Mouse (Mus musculus): ENCODE data around the gene Olfr769. TPM values are rescaled to one million over a fixed set of nuclear protein-coding genes. Genes with fewer than 3 reads are reported as not detected.
"Not testable (repeated sequence)": the region's sequence is repeated elsewhere in the genome, so short reads cannot be mapped to it uniquely, and the experiment has no call there.

Gene Olfr769
- 0.13 TPM in 1 of 2 replicates, not detected in the other for polyA plus RNA-seq (2015; fragmentation: Nextera tagmentation; extraction: Ambion mirVana)

GRCm38 (mm10) chr10:129117761-129118160, at the start of gene Olfr769:
Gene Olfr769, minus strand, starts transcription at chr10:129117861.
- no peak within 1 kb of the TSS for H3K9ac ChIP-seq
- H3K27me3 ChIP-seq (replicated peaks) = no peaks in the 10 kb centered on the region
- H3K4me1 ChIP-seq = no peaks in the 10 kb centered on the region
- WGBS = 76% methylated on average over 2 of the region's 2 CpGs
- H3K4me3 ChIP-seq = no peak within 1 kb of the TSS
- no peaks in the 10 kb centered on the region for H3K36me3 ChIP-seq
- H3K4me2 ChIP-seq = no peak within 1 kb of the TSS
- no peak within 1 kb of the TSS for H3K27ac ChIP-seq (replicated peaks)
- peaks cover 3% of the 10 kb centered on the region; the same call in 1 of the 2 replicates for H3K9me3 ChIP-seq
- no peak for ATAC-seq (ENCODE audit: extremely low read depth, insufficient number of reproducible peaks, low FRiP score, low TSS enrichment)

- H3K9ac ChIP-seq = no peak within 1 kb of the TSS
- H3K4me3 ChIP-seq = no peak within 1 kb of the TSS
- 75% methylated on average over 1 of the region's 1 CpGs for WGBS
- no peaks in the 10 kb centered on the region for H3K36me3 ChIP-seq
- H3K27ac ChIP-seq (replicated peaks) = no peak within 1 kb of the TSS
- no peaks in the 10 kb centered on the region for H3K9me3 ChIP-seq
- ATAC-seq (ENCODE audit: extremely low read depth, insufficient number of reproducible peaks, low FRiP score, low TSS enrichment) = no peak
- no peaks in the 10 kb centered on the region for H3K4me1 ChIP-seq
- no peaks in the 10 kb centered on the region for H3K27me3 ChIP-seq (replicated peaks)
- H3K4me2 ChIP-seq = no peak within 1 kb of the TSS
Measured at GRCm38 (mm10) chr10:129164651-129165050, 47.0 kb upstream of the Olfr769 start, which contains the start of gene Olfr771. Gene Olfr771, minus strand, starts transcription at chr10:129164751.

- H3K4me2 ChIP-seq = no peak within 1 kb of the TSS
- H3K27ac ChIP-seq (replicated peaks) = no peak within 1 kb of the TSS
- 84% methylated on average over 2 of the region's 2 CpGs for WGBS
- no peak within 1 kb of the TSS for H3K9ac ChIP-seq
- no peak within 1 kb of the TSS for H3K4me3 ChIP-seq
- H3K36me3 ChIP-seq = no peaks in the 10 kb centered on the region
- H3K4me1 ChIP-seq = no peaks in the 10 kb centered on the region
- no peaks in the 10 kb centered on the region for H3K9me3 ChIP-seq
- H3K27me3 ChIP-seq (replicated peaks) = no peaks in the 10 kb centered on the region
- ATAC-seq (ENCODE audit: extremely low read depth, insufficient number of reproducible peaks, low FRiP score, low TSS enrichment) = no peak
Measured at GRCm38 (mm10) chr10:129138898-129139297, 21.2 kb upstream of the Olfr769 start, which contains the start of gene Olfr770. Gene Olfr770, minus strand, starts transcription at chr10:129138998.

GRCm38 (mm10) chr10:129115146-129115545, 2.5 kb downstream of the Olfr769 start:
- H3K27ac ChIP-seq (replicated peaks) = no peak overlapping the region
- H3K4me3 ChIP-seq = no peak overlapping the region
- peaks cover 13% of the 10 kb centered on the region for H3K9me3 ChIP-seq
- H3K36me3 ChIP-seq = no peaks in the 10 kb centered on the region
- H3K4me1 ChIP-seq = no peaks in the 10 kb centered on the region
- WGBS = 93% methylated on average over 3 of the region's 3 CpGs
- H3K4me2 ChIP-seq = no peak overlapping the region
- H3K9ac ChIP-seq = no peak overlapping the region
- no peaks in the 10 kb centered on the region for H3K27me3 ChIP-seq (replicated peaks)
- ATAC-seq (ENCODE audit: extremely low read depth, insufficient number of reproducible peaks, low FRiP score, low TSS enrichment) = no peak

GRCm38 (mm10) chr10:129101231-129101630, 16.4 kb downstream of the Olfr769 start:
- Histone ChIP-seq H3K27me3 (replicated peaks) (no peaks in the 10 kb centered on the region), H3K36me3 (no peaks in the 10 kb centered on the region), H3K9ac (no peak overlapping the region), H3K4me1 (no peaks in the 10 kb centered on the region), H3K9me3 (peaks cover 6% of the 10 kb centered on the region; the same call in 1 of the 2 replicates), H3K27ac (replicated peaks) (no peak overlapping the region), H3K4me2 (no peak overlapping the region), H3K4me3 (no peak overlapping the region)
- 31% methylated on average over 3 of the region's 3 CpGs for WGBS
- no peak for ATAC-seq (ENCODE audit: extremely low read depth, insufficient number of reproducible peaks, low FRiP score, low TSS enrichment)

- no peak within 1 kb of the TSS for H3K4me3 ChIP-seq
- WGBS = 65% methylated on average over 1 of the region's 1 CpGs
Measured at GRCm38 (mm10) chr10:129099275-129099674, 18.4 kb downstream of the Olfr769 start, which contains the start of gene Olfr768. Gene Olfr768, minus strand, starts transcription at chr10:129099375.

GRCm38 (mm10) chr10:129082810-129083209, 34.9 kb downstream of the Olfr769 start, which contains the start of gene Olfr767:
Gene Olfr767, minus strand, starts transcription at chr10:129082910.
- ATAC-seq (ENCODE audit: extremely low read depth, insufficient number of reproducible peaks, low FRiP score, low TSS enrichment); H3K9me3 ChIP-seq; H3K4me2 ChIP-seq; H3K4me1 ChIP-seq; H3K27ac ChIP-seq (replicated peaks); H3K36me3 ChIP-seq; H3K4me3 ChIP-seq; H3K27me3 ChIP-seq (replicated peaks); H3K9ac ChIP-seq: not testable (repeated sequence)

More at GRCm38 (mm10) chr10:129099275-129099674, 18.4 kb downstream of the Olfr769 start, which contains the start of gene Olfr768:
- Histone ChIP-seq H3K9ac (no peak within 1 kb of the TSS), H3K4me1 (no peaks in the 10 kb centered on the region), H3K4me2 (no peak within 1 kb of the TSS), H3K27ac (replicated peaks) (no peak within 1 kb of the TSS), H3K36me3 (no peaks in the 10 kb centered on the region), H3K9me3 (no peaks in the 10 kb centered on the region), H3K27me3 (replicated peaks) (no peaks in the 10 kb centered on the region)
- no peak for ATAC-seq (ENCODE audit: extremely low read depth, insufficient number of reproducible peaks, low FRiP score, low TSS enrichment)

- no peaks in the 10 kb centered on the region for H3K9me3 ChIP-seq
- H3K4me1 ChIP-seq = no peaks in the 10 kb centered on the region
- no peaks in the 10 kb centered on the region for H3K27me3 ChIP-seq (replicated peaks)
- ATAC-seq (ENCODE audit: extremely low read depth, insufficient number of reproducible peaks, low FRiP score, low TSS enrichment) = no peak
- WGBS = 66% methylated on average over 2 of the region's 2 CpGs
- H3K27ac ChIP-seq (replicated peaks) = no peak within 1 kb of the TSS
- no peak within 1 kb of the TSS for H3K4me3 ChIP-seq
- no peaks in the 10 kb centered on the region for H3K36me3 ChIP-seq
- no peak within 1 kb of the TSS for H3K9ac ChIP-seq
- no peak within 1 kb of the TSS for H3K4me2 ChIP-seq
Measured at GRCm38 (mm10) chr10:129068877-129069276, 48.8 kb downstream of the Olfr769 start, which contains the start of gene Olfr766-ps1. Gene Olfr766-ps1, minus strand, starts transcription at chr10:129068977.

Other genes starting within 250 kb of the Olfr769 start
- gene Gdf11, start 226.1 kb downstream of the Olfr769 start, polyA plus RNA-seq (2015; fragmentation: Nextera tagmentation; extraction: Ambion mirVana) = 2.8 and 3.6 TPM in 2 replicates
- gene Cd63, start 216.9 kb downstream of the Olfr769 start, polyA plus RNA-seq (2015; fragmentation: Nextera tagmentation; extraction: Ambion mirVana) = 370 and 426 TPM in 2 replicates
- gene Rdh5, start 195.0 kb downstream of the Olfr769 start, polyA plus RNA-seq (2015; fragmentation: Nextera tagmentation; extraction: Ambion mirVana) = 8.9 and 10.3 TPM in 2 replicates
- 199 and 223 TPM in 2 replicates for gene Bloc1s1, start 193.8 kb downstream of the Olfr769 start, polyA plus RNA-seq (2015; fragmentation: Nextera tagmentation; extraction: Ambion mirVana)
- 2.4 and 2.9 TPM in 2 replicates for gene Itga7, start 184.0 kb downstream of the Olfr769 start, polyA plus RNA-seq (2015; fragmentation: Nextera tagmentation; extraction: Ambion mirVana)
- gene Mettl7b, start 156.9 kb downstream of the Olfr769 start, polyA plus RNA-seq (2015; fragmentation: Nextera tagmentation; extraction: Ambion mirVana) = 0.15 TPM in 1 of 2 replicates, not detected in the other
- not detected in 2 replicates for gene Olfr9, start 128.4 kb downstream of the Olfr769 start, polyA plus RNA-seq (2015; fragmentation: Nextera tagmentation; extraction: Ambion mirVana)
- not detected in 2 replicates for gene Olfr763, start 107.1 kb downstream of the Olfr769 start, polyA plus RNA-seq (2015; fragmentation: Nextera tagmentation; extraction: Ambion mirVana)
- not detected in 2 replicates for gene Olfr764-ps1, start 78.0 kb downstream of the Olfr769 start, polyA plus RNA-seq (2015; fragmentation: Nextera tagmentation; extraction: Ambion mirVana)
- gene Olfr765, start 67.9 kb downstream of the Olfr769 start, polyA plus RNA-seq (2015; fragmentation: Nextera tagmentation; extraction: Ambion mirVana) = not detected in 2 replicates
- not detected in 2 replicates for gene Olfr766-ps1, start 48.9 kb downstream of the Olfr769 start, polyA plus RNA-seq (2015; fragmentation: Nextera tagmentation; extraction: Ambion mirVana)
- not detected in 2 replicates for gene Olfr767, start 35.0 kb downstream of the Olfr769 start, polyA plus RNA-seq (2015; fragmentation: Nextera tagmentation; extraction: Ambion mirVana)
- not detected in 2 replicates for gene Olfr768, start 18.5 kb downstream of the Olfr769 start, polyA plus RNA-seq (2015; fragmentation: Nextera tagmentation; extraction: Ambion mirVana)
- gene Olfr770, start 21.1 kb upstream of the Olfr769 start, polyA plus RNA-seq (2015; fragmentation: Nextera tagmentation; extraction: Ambion mirVana) = not detected in 2 replicates
- not detected in 2 replicates for gene Olfr771, start 46.9 kb upstream of the Olfr769 start, polyA plus RNA-seq (2015; fragmentation: Nextera tagmentation; extraction: Ambion mirVana)
- gene Olfr772, start 60.1 kb upstream of the Olfr769 start, polyA plus RNA-seq (2015; fragmentation: Nextera tagmentation; extraction: Ambion mirVana) = not detected in 2 replicates
- gene Olfr773, start 69.6 kb upstream of the Olfr769 start, polyA plus RNA-seq (2015; fragmentation: Nextera tagmentation; extraction: Ambion mirVana) = not detected in 2 replicates
- gene Olfr774, start 118.3 kb upstream of the Olfr769 start, polyA plus RNA-seq (2015; fragmentation: Nextera tagmentation; extraction: Ambion mirVana) = not detected in 2 replicates
- not detected in 2 replicates for gene Olfr775, start 130.6 kb upstream of the Olfr769 start, polyA plus RNA-seq (2015; fragmentation: Nextera tagmentation; extraction: Ambion mirVana)
- not detected in 2 replicates for gene Olfr776, start 141.3 kb upstream of the Olfr769 start, polyA plus RNA-seq (2015; fragmentation: Nextera tagmentation; extraction: Ambion mirVana)
- not detected in 2 replicates for gene Olfr777, start 153.6 kb upstream of the Olfr769 start, polyA plus RNA-seq (2015; fragmentation: Nextera tagmentation; extraction: Ambion mirVana)
- not detected in 2 replicates for gene Olfr780, start 200.3 kb upstream of the Olfr769 start, polyA plus RNA-seq (2015; fragmentation: Nextera tagmentation; extraction: Ambion mirVana)
- not detected in 2 replicates for gene Olfr781, start 211.0 kb upstream of the Olfr769 start, polyA plus RNA-seq (2015; fragmentation: Nextera tagmentation; extraction: Ambion mirVana)
- gene Olfr782, start 231.0 kb upstream of the Olfr769 start, polyA plus RNA-seq (2015; fragmentation: Nextera tagmentation; extraction: Ambion mirVana) = not detected in 2 replicates

Data from heart, embryonic 13.5 days (tissue).